Mouse (Mus musculus) forebrain, embryonic 12.5 days (tissue): ENCODE results near the gene Aip. TPM values are rescaled to one million over a fixed set of nuclear protein-coding genes. Genes with fewer than 3 reads are reported as not detected.

Source experiments
- ATAC-seq: fragments of 200-750 bp; cut with Nextera tagmentation; 2 replicates; pipeline ENCODE4 v1.8.0; 2017; ENCODE audit warnings: moderate TSS enrichment; ENCODE audit not compliant: low FRiP score
- H3K27ac ChIP-seq: fragments of 300-500 bp; sonication (generic); 2 replicates; pipeline ENCODE4 v1.5.1; 2016; ENCODE audit warnings: mild to moderate bottlenecking
- H3K27me3 ChIP-seq: fragments of 300-500 bp; sonication (generic); 2 replicates; pipeline ENCODE4 v1.6.1; 2016; ENCODE audit warnings: mild to moderate bottlenecking
- H3K36me3 ChIP-seq: fragments of 300-500 bp; sonication (generic); replicated peaks from 2 replicates; pipeline ENCODE4 v1.6.1; 2016; ENCODE audit warnings: mild to moderate bottlenecking
- H3K4me1 ChIP-seq: fragments of 300-500 bp; sonication (generic); 2 replicates; pipeline ENCODE4 v1.6.1; 2016
- H3K4me2 ChIP-seq: fragments of 300-500 bp; sonication (generic); 2 replicates; pipeline ENCODE4 v1.6.1; 2016; ENCODE audit warnings: mild to moderate bottlenecking, moderate library complexity
- H3K4me3 ChIP-seq: fragments of 300-500 bp; sonication (generic); replicated peaks from 2 replicates; pipeline ENCODE4 v1.5.1; 2016; ENCODE audit warnings: mild to moderate bottlenecking
- H3K9ac ChIP-seq: fragments of 300-500 bp; sonication (generic); 2 replicates; pipeline ENCODE4 v1.6.1; 2016; ENCODE audit warnings: mild to moderate bottlenecking
- H3K9me3 ChIP-seq: fragments of 300-500 bp; sonication (generic); 2 replicates; pipeline ENCODE4 v1.6.1; 2016
- WGBS: fragments of 180-500 bp; shearing (Covaris S2); methylation state at CpG from one replicate; pipeline ENCODE4 v1.1.7; 2016; 5-methylcytosine and 5-hydroxymethylcytosine counted together
- polyA plus RNA-seq: library from polyadenylated mRNA; unstranded; fragments of >200 nt; fragmentation: Nextera tagmentation; extraction: Ambion mirVana; gene quantifications from 2 replicates; pipeline ENCODE4 v1.2.1, GENCODE M21; 2016

Gene Aip
- polyA plus RNA-seq, 1 experiment from 2014 or later, result 56.4 TPM

GRCm38 (mm10) chr19:4102049-4102448 lies 23.6 kb downstream of the Aip start:
- Histone ChIP-seq H3K4me3 (no peak overlapping the region), H3K36me3 (no peaks in the 10 kb centered on the region), H3K27ac (no peak overlapping the region), H3K4me2 (0 out of 2 replicates have a peak overlapping the region, but pooled peaks have one; percentile 95), H3K27me3 (peaks cover 43% of the 10 kb centered on the region), H3K4me1 (peaks cover 46% of the 10 kb centered on the region), H3K9me3 (no peaks in the 10 kb centered on the region), H3K9ac (no peak overlapping the region)
- WGBS, result 87% methylated on average over 2 of the region's 2 CpGs
- ATAC-seq, result no peak

- Histone ChIP-seq H3K4me2 (peak overlapping the region; percentile 95), H3K4me3 (peak overlapping the region; percentile 57), H3K9me3 (no peaks in the 10 kb centered on the region), H3K9ac (peak overlapping the region; percentile 66), H3K27ac (no peak overlapping the region), H3K27me3 (peaks cover 43% of the 10 kb centered on the region), H3K36me3 (no peaks in the 10 kb centered on the region), H3K4me1 (peaks cover 48% of the 10 kb centered on the region)
- no peak for ATAC-seq
- 43% methylated on average over 6 of the region's 6 CpGs for WGBS
Observed at GRCm38 (mm10) chr19:4101466-4101865, 24.2 kb downstream of the Aip start.

- Histone ChIP-seq H3K4me3 (peak overlapping the region; percentile 57), H3K9ac (peak overlapping the region; percentile 66), H3K27me3 (peaks cover 43% of the 10 kb centered on the region), H3K4me1 (peaks cover 54% of the 10 kb centered on the region), H3K9me3 (no peaks in the 10 kb centered on the region), H3K27ac (no peak overlapping the region), H3K36me3 (no peaks in the 10 kb centered on the region), H3K4me2 (peak overlapping the region; percentile 95)
- under 1% methylated on average over 52 of the region's 52 CpGs for WGBS
- ATAC-seq, result peak; percentile 10; the same call in 1 of the 2 replicates
Observed at GRCm38 (mm10) chr19:4100718-4101261, 24.9 kb downstream of the Aip start.

GRCm38 (mm10) chr19:4099837-4100717 lies 25.6 kb downstream of the Aip start, which contains the start of gene Pitpnm1:
TSS of gene Pitpnm1 (plus strand) at chr19:4099998.
- H3K4me3 ChIP-seq, result peak within 1 kb of the TSS; percentile 57
- H3K36me3 ChIP-seq, result no peaks in the 10 kb centered on the region
- no peak within 1 kb of the TSS for H3K27ac ChIP-seq
- ATAC-seq, result no peak
- peaks cover 43% of the 10 kb centered on the region for H3K27me3 ChIP-seq
- 1% methylated on average over 53 of the region's 53 CpGs for WGBS
- H3K4me2 ChIP-seq, result peak within 1 kb of the TSS; percentile 95
- no peaks in the 10 kb centered on the region for H3K9me3 ChIP-seq
- H3K9ac ChIP-seq, result peak within 1 kb of the TSS; percentile 66
- peaks cover 54% of the 10 kb centered on the region for H3K4me1 ChIP-seq

- Histone ChIP-seq H3K36me3 (no peaks in the 10 kb centered on the region), H3K27ac (no peak overlapping the region), H3K4me2 (peak overlapping the region; percentile 95), H3K9me3 (no peaks in the 10 kb centered on the region), H3K4me3 (no peak overlapping the region), H3K27me3 (peaks cover 43% of the 10 kb centered on the region), H3K9ac (no peak overlapping the region), H3K4me1 (peaks cover 54% of the 10 kb centered on the region)
- WGBS, result 9% methylated on average over 9 of the region's 9 CpGs
- no peak for ATAC-seq
Observed at GRCm38 (mm10) chr19:4099056-4099455, 26.6 kb downstream of the Aip start.

- 0 out of 2 replicates have a peak overlapping the region, but pooled peaks have one; percentile 95 for H3K4me2 ChIP-seq
- H3K27me3 ChIP-seq, result peaks cover 43% of the 10 kb centered on the region
- H3K4me3 ChIP-seq, result no peak overlapping the region
- no peak for ATAC-seq
- WGBS, result 89% methylated on average over 13 of the region's 13 CpGs
- H3K27ac ChIP-seq, result 0 out of 2 replicates have a peak overlapping the region, but pooled peaks have one; percentile 0
- H3K36me3 ChIP-seq, result no peaks in the 10 kb centered on the region
- peaks cover 54% of the 10 kb centered on the region for H3K4me1 ChIP-seq
- H3K9ac ChIP-seq, result no peak overlapping the region
- no peaks in the 10 kb centered on the region for H3K9me3 ChIP-seq
Observed at GRCm38 (mm10) chr19:4098426-4098825, 27.2 kb downstream of the Aip start.

- peak; percentile 18 for ATAC-seq
- peaks cover 54% of the 10 kb centered on the region for H3K4me1 ChIP-seq
- 2% methylated on average over 21 of the region's 21 CpGs for WGBS
Observed at GRCm38 (mm10) chr19:4097441-4097825, 28.2 kb downstream of the Aip start.

GRCm38 (mm10) chr19:4096642-4097440 lies 28.8 kb downstream of the Aip start, which contains the start of gene Cdk2ap2:
TSS of gene Cdk2ap2 (plus strand) at chr19:4097182.
- Histone ChIP-seq H3K4me2 (peak within 1 kb of the TSS; percentile 63), H3K9ac (peak within 1 kb of the TSS; percentile 57), H3K36me3 (no peaks in the 10 kb centered on the region), H3K27me3 (peaks cover 30% of the 10 kb centered on the region), H3K9me3 (no peaks in the 10 kb centered on the region), H3K4me1 (peaks cover 53% of the 10 kb centered on the region), H3K27ac (peak within 1 kb of the TSS; percentile 88), H3K4me3 (peak within 1 kb of the TSS; percentile 64)
- WGBS, result under 1% methylated on average over 65 of the region's 65 CpGs
- ATAC-seq, result peak; percentile 95

More at GRCm38 (mm10) chr19:4097441-4097825, 28.2 kb downstream of the Aip start:
- H3K9ac ChIP-seq, result peak overlapping the region; percentile 57
- peak overlapping the region; percentile 63 for H3K4me2 ChIP-seq
- peak overlapping the region; percentile 64 for H3K4me3 ChIP-seq
- peak overlapping the region; percentile 88 for H3K27ac ChIP-seq
- no peaks in the 10 kb centered on the region for H3K9me3 ChIP-seq
- no peaks in the 10 kb centered on the region for H3K36me3 ChIP-seq
- H3K27me3 ChIP-seq, result peaks cover 36% of the 10 kb centered on the region

- Histone ChIP-seq H3K9me3 (no peaks in the 10 kb centered on the region), H3K36me3 (no peaks in the 10 kb centered on the region), H3K4me3 (no peak overlapping the region), H3K9ac (no peak overlapping the region), H3K27ac (no peak overlapping the region), H3K4me1 (peaks cover 42% of the 10 kb centered on the region), H3K27me3 (peaks cover 19% of the 10 kb centered on the region), H3K4me2 (peak overlapping the region; percentile 63; the same call in 1 of the 2 replicates)
- ATAC-seq, result no peak
- 63% methylated on average over 3 of the region's 3 CpGs for WGBS
Observed at GRCm38 (mm10) chr19:4095802-4096201, 29.9 kb downstream of the Aip start.

GRCm38 (mm10) chr19:4094774-4095303 lies 30.8 kb downstream of the Aip start:
- ATAC-seq, result no peak
- 82% methylated on average over 5 of the region's 5 CpGs for WGBS
- H3K4me2 ChIP-seq, result no peak overlapping the region
- peaks cover 14% of the 10 kb centered on the region for H3K27me3 ChIP-seq
- no peaks in the 10 kb centered on the region for H3K36me3 ChIP-seq
- H3K27ac ChIP-seq, result no peak overlapping the region
- H3K9ac ChIP-seq, result no peak overlapping the region
- no peaks in the 10 kb centered on the region for H3K9me3 ChIP-seq
- H3K4me1 ChIP-seq, result peaks cover 33% of the 10 kb centered on the region
- no peak overlapping the region for H3K4me3 ChIP-seq

GRCm38 (mm10) chr19:4094348-4094747 lies 31.3 kb downstream of the Aip start:
- no peak overlapping the region for H3K9ac ChIP-seq
- WGBS, result 91% methylated on average over 3 of the region's 3 CpGs
- H3K4me1 ChIP-seq, result peaks cover 28% of the 10 kb centered on the region
- no peak overlapping the region for H3K4me3 ChIP-seq
- no peak overlapping the region for H3K27ac ChIP-seq
- no peak overlapping the region for H3K4me2 ChIP-seq
- no peak for ATAC-seq
- no peaks in the 10 kb centered on the region for H3K9me3 ChIP-seq
- H3K27me3 ChIP-seq, result peaks cover 12% of the 10 kb centered on the region; the same call in 1 of the 2 replicates
- H3K36me3 ChIP-seq, result no peaks in the 10 kb centered on the region
